Mouse (Mus musculus): ENCODE data around the gene Itpkb. TPM values are rescaled to one million over a fixed set of nuclear protein-coding genes. Genes with fewer than 3 reads are reported as not detected.

The Itpkb gene
- polyA plus RNA-seq, 1 experiment from 2014 or later: 1.4 TPM

DNA sequence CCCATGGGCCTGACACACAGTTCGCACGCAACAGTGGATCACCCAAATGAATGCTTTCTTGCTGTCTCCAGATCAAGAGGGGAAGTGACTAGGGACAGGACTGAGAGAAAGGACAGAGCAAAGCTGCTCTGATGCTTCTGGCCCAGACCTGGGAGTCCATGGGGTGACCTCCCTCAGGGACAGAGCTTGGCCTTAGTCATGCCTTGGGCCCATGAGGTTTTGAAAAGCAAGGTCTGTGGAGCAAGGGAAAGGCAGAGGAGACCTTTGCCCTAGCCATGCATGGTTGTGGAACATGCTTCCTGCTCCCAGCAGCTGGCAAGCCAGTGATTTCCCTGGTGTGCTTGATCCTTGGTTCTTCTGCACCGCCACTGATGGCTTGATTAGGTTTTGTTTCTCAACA, 7.4 kb upstream of the Itpkb start:
- H3K9me3 ChIP-seq (replicated peaks; ENCODE audit: control insufficient read depth, low read length): no peaks in the 10 kb centered on the region
- WGBS (ENCODE audit: insufficient replicate concordance): 80% methylated on average over 3 of the region's 3 CpGs
- ATAC-seq (ENCODE audit: low read depth): no peak

DNA sequence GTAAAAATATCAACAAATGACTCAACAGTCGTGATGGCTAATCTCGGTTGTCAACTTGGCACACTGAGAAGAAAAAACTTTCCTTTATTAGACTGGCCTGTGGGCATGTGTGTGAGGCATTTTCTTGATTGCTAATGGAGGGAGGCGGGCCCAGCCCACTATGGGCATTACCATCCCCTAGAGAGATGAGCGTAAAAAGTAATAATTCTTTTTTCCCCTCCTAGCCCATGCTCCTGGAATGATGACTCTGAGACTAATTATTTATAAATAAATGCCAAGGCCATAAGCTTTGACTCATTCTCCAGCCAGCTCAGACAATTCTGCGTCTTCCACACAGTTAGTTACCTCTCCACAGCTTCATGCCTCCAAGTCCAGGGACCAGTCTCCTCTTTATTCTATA, 6.8 kb upstream of the Itpkb start:
- WGBS (ENCODE audit: insufficient replicate concordance): 70% methylated on average over 5 of the region's 5 CpGs
- H3K9me3 ChIP-seq (replicated peaks; ENCODE audit: control insufficient read depth, low read length): no peaks in the 10 kb centered on the region
- no peak overlapping the region for H3K9ac ChIP-seq (ENCODE audit: low read depth, low read length)
- H3K4me1 ChIP-seq (ENCODE audit: control insufficient read depth, low read depth, low read length): no peaks in the 10 kb centered on the region
- ATAC-seq (ENCODE audit: low read depth): no peak
- H3K27ac ChIP-seq (ENCODE audit: low read length): no peak overlapping the region
- H3K27me3 ChIP-seq (ENCODE audit: control insufficient read depth, insufficient read depth, low read depth, low read length): no peaks in the 10 kb centered on the region
- no peak overlapping the region for H3K4me2 ChIP-seq (ENCODE audit: low read depth, low read length)
- no peak overlapping the region for H3K4me3 ChIP-seq (ENCODE audit: low read depth, low read length)
- H3K36me3 ChIP-seq (ENCODE audit: control insufficient read depth, insufficient read depth): no peaks in the 10 kb centered on the region

More for the DNA sequence above, 7.4 kb upstream of the Itpkb start:
- Histone ChIP-seq H3K4me2 (ENCODE audit: low read depth, low read length) (no peak overlapping the region), H3K4me3 (ENCODE audit: low read depth, low read length) (no peak overlapping the region), H3K27me3 (ENCODE audit: control insufficient read depth, insufficient read depth, low read depth, low read length) (no peaks in the 10 kb centered on the region), H3K27ac (ENCODE audit: low read length) (no peak overlapping the region), H3K36me3 (ENCODE audit: control insufficient read depth, insufficient read depth) (no peaks in the 10 kb centered on the region), H3K9ac (ENCODE audit: low read depth, low read length) (no peak overlapping the region), H3K4me1 (ENCODE audit: control insufficient read depth, low read depth, low read length) (no peaks in the 10 kb centered on the region; the same call in 1 of the 2 replicates)

DNA sequence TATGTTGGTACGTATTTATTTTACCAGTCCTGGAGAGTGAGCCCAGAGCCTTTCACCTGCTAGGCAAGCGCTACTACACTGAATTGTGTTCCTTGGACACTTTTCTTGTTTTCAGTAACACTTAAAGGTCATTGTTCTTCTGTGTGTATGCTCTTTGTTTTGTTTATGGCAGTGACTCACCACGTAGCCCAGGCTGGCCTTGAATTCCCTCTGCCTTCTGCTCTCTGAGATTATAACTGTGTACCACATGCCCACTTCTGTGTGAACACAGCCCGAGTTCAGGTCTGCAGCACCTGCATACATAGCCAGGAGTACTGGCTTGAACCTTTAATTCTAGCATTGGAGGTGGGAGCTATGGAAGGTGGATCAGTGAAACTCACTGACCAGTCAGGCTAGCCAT, 6.0 kb upstream of the Itpkb start:
- peaks cover 2% of the 10 kb centered on the region for H3K4me1 ChIP-seq (ENCODE audit: control insufficient read depth, low read depth, low read length)
- no peak overlapping the region for H3K9ac ChIP-seq (ENCODE audit: low read depth, low read length)
- 67% methylated on average over 4 of the region's 4 CpGs for WGBS (ENCODE audit: insufficient replicate concordance)
- no peaks in the 10 kb centered on the region for H3K36me3 ChIP-seq (ENCODE audit: control insufficient read depth, insufficient read depth)
- H3K4me2 ChIP-seq (ENCODE audit: low read depth, low read length): no peak overlapping the region
- no peaks in the 10 kb centered on the region for H3K9me3 ChIP-seq (replicated peaks; ENCODE audit: control insufficient read depth, low read length)
- peaks cover 1% of the 10 kb centered on the region for H3K27me3 ChIP-seq (ENCODE audit: control insufficient read depth, insufficient read depth, low read depth, low read length)
- H3K4me3 ChIP-seq (ENCODE audit: low read depth, low read length): no peak overlapping the region
- no peak overlapping the region for H3K27ac ChIP-seq (ENCODE audit: low read length)
- no peak for ATAC-seq (ENCODE audit: low read depth)

DNA sequence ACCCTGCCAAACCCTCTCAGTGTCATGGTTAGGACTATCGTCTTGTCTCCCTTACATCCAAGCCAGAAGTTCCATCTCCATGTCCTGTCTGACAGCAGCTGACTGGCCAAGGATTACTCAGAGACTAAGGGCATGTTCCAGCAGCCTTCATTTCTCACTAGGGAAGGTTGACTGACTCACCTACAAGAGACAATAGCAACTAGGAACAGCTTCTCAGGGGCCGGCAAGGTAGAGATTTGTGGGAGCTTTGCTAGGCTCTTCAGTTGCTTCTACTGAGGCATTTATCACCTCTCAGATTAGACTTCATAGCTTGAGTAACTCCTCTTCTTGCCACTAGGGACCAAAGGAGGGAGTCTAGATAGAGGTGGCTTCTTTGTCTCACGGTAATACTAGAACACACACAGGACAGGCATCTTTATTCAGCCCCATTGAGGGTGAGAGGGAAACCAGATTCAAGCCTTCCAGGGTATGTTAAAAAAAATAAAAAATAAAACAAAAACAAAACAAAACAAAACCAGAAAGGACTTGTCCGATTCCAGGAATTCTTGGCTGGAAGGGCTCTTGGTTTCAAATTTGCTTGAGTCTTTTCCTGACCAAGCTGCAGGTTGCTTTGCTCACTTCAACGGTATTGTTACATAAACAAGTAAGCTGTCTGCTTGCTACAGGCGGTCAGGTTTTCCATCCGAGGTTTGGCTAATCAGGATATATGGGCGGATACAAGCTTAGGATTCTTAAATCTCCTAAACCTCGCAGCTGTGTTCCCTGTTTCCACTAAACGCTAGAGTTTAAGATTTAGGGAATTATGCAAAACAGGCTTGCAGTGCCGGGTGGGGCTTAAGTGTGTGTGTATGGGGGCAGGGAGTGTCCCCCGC, 1.3 kb upstream of the Itpkb start:
- H3K36me3 ChIP-seq (ENCODE audit: control insufficient read depth, insufficient read depth): no peaks in the 10 kb centered on the region
- H3K9me3 ChIP-seq (replicated peaks; ENCODE audit: control insufficient read depth, low read length): no peaks in the 10 kb centered on the region
- H3K27ac ChIP-seq (ENCODE audit: low read length): peak overlapping the region; percentile 13
- WGBS (ENCODE audit: insufficient replicate concordance): 20% methylated on average over 12 of the region's 12 CpGs
- peak; percentile 37; the same call in 1 of the 2 replicates for ATAC-seq (ENCODE audit: low read depth)
- peaks cover 27% of the 10 kb centered on the region for H3K4me1 ChIP-seq (ENCODE audit: control insufficient read depth, low read depth, low read length)
- H3K27me3 ChIP-seq (ENCODE audit: control insufficient read depth, insufficient read depth, low read depth, low read length): peaks cover 42% of the 10 kb centered on the region
- peak overlapping the region; percentile 78 for H3K4me2 ChIP-seq (ENCODE audit: low read depth, low read length)
- peak overlapping the region; percentile 24; the same call in 1 of the 2 replicates for H3K9ac ChIP-seq (ENCODE audit: low read depth, low read length)
- H3K4me3 ChIP-seq (ENCODE audit: low read depth, low read length): no peak overlapping the region

- Histone ChIP-seq H3K9me3 (replicated peaks; ENCODE audit: control insufficient read depth, low read length) (no peaks in the 10 kb centered on the region), H3K27ac (ENCODE audit: low read length) (peak overlapping the region; percentile 13), H3K36me3 (ENCODE audit: control insufficient read depth, insufficient read depth) (no peaks in the 10 kb centered on the region), H3K4me2 (ENCODE audit: low read depth, low read length) (peak overlapping the region; percentile 78), H3K4me3 (ENCODE audit: low read depth, low read length) (no peak overlapping the region), H3K9ac (ENCODE audit: low read depth, low read length) (peak overlapping the region; percentile 24; the same call in 1 of the 2 replicates), H3K4me1 (ENCODE audit: control insufficient read depth, low read depth, low read length) (peaks cover 29% of the 10 kb centered on the region), H3K27me3 (ENCODE audit: control insufficient read depth, insufficient read depth, low read depth, low read length) (peaks cover 42% of the 10 kb centered on the region)
- ATAC-seq (ENCODE audit: low read depth): no peak
- WGBS (ENCODE audit: insufficient replicate concordance): 3% methylated on average over 6 of the region's 6 CpGs
Observed at GRCm38 (mm10) chr1:180329706-180330105, 579 bp upstream of the Itpkb start.

DNA sequence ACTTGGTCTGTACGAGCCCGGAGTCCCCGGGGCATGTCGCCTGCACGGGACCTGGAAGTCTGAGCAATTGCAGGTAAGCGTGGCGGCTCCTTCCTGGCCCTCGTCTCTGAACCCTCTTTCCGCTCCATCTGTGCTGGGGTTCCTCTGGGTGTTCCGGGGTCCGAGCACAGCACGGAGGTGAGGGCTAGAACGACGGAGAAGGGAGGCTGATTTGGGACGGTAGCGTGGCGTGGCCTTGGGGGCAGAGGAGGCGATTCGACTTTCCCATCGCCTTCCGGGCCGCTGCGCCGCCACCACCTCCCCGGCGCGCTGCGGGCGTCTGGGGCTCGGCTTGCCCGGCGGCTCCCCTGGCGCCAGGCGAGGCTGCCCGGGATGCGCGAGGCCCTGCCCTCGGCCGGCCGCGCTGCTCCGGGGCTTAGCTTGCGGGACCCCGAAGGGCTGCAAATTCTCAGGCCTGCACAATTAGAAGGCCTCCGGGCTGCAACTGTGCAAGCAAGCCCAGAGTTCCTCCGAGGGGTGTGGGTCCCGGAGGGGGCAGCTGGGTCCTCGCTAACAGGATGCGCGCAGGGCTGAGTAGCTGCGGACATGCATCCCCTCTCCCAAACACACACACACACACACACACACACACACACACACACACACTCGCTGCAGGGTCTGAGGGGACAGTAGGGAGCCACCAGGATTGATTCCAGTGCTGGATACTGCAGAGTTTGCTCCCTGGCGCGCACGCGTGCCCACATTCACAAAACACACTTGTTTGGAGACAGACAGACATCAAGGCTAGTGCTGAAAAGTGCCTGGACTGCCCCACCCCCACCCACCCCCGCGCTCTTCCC, 641 bp downstream of the Itpkb start:
- peak overlapping the region; percentile 73 for H3K27ac ChIP-seq (ENCODE audit: low read length)
- H3K36me3 ChIP-seq (ENCODE audit: control insufficient read depth, insufficient read depth): no peaks in the 10 kb centered on the region
- H3K27me3 ChIP-seq (ENCODE audit: control insufficient read depth, insufficient read depth, low read depth, low read length): peaks cover 42% of the 10 kb centered on the region
- peak overlapping the region; percentile 28 for H3K9ac ChIP-seq (ENCODE audit: low read depth, low read length)
- peak overlapping the region; percentile 78 for H3K4me2 ChIP-seq (ENCODE audit: low read depth, low read length)
- under 1% methylated on average over 58 of the region's 58 CpGs for WGBS (ENCODE audit: insufficient replicate concordance)
- peak overlapping the region; percentile 51 for H3K4me3 ChIP-seq (ENCODE audit: low read depth, low read length)
- H3K9me3 ChIP-seq (replicated peaks; ENCODE audit: control insufficient read depth, low read length): no peaks in the 10 kb centered on the region
- ATAC-seq (ENCODE audit: low read depth): peak; percentile 27; the same call in 1 of the 2 replicates
- peaks cover 29% of the 10 kb centered on the region for H3K4me1 ChIP-seq (ENCODE audit: control insufficient read depth, low read depth, low read length)

- H3K9ac ChIP-seq (ENCODE audit: low read depth, low read length): peak overlapping the region; percentile 45; the same call in 1 of the 2 replicates
- no peaks in the 10 kb centered on the region for H3K9me3 ChIP-seq (replicated peaks; ENCODE audit: control insufficient read depth, low read length)
- H3K4me1 ChIP-seq (ENCODE audit: control insufficient read depth, low read depth, low read length): peaks cover 29% of the 10 kb centered on the region
- ATAC-seq (ENCODE audit: low read depth): no peak
- under 1% methylated on average over 21 of the region's 21 CpGs for WGBS (ENCODE audit: insufficient replicate concordance)
- peak overlapping the region; percentile 78 for H3K4me2 ChIP-seq (ENCODE audit: low read depth, low read length)
- peak overlapping the region; percentile 51 for H3K4me3 ChIP-seq (ENCODE audit: low read depth, low read length)
- no peak overlapping the region for H3K27ac ChIP-seq (ENCODE audit: low read length)
- H3K36me3 ChIP-seq (ENCODE audit: control insufficient read depth, insufficient read depth): no peaks in the 10 kb centered on the region
- H3K27me3 ChIP-seq (ENCODE audit: control insufficient read depth, insufficient read depth, low read depth, low read length): peaks cover 42% of the 10 kb centered on the region
Observed at GRCm38 (mm10) chr1:180331546-180332075, 1.3 kb downstream of the Itpkb start.

- H3K4me1 ChIP-seq (ENCODE audit: control insufficient read depth, low read depth, low read length): peaks cover 29% of the 10 kb centered on the region
- peak overlapping the region; percentile 51 for H3K4me3 ChIP-seq (ENCODE audit: low read depth, low read length)
- no peaks in the 10 kb centered on the region for H3K36me3 ChIP-seq (ENCODE audit: control insufficient read depth, insufficient read depth)
- WGBS (ENCODE audit: insufficient replicate concordance): 16% methylated on average over 72 of the region's 72 CpGs
- H3K27me3 ChIP-seq (ENCODE audit: control insufficient read depth, insufficient read depth, low read depth, low read length): peaks cover 42% of the 10 kb centered on the region
- H3K9ac ChIP-seq (ENCODE audit: low read depth, low read length): peak overlapping the region; percentile 45; the same call in 1 of the 2 replicates
- H3K4me2 ChIP-seq (ENCODE audit: low read depth, low read length): peak overlapping the region; percentile 78
- ATAC-seq (ENCODE audit: low read depth): no peak
- H3K9me3 ChIP-seq (replicated peaks; ENCODE audit: control insufficient read depth, low read length): no peaks in the 10 kb centered on the region
- no peak overlapping the region for H3K27ac ChIP-seq (ENCODE audit: low read length)
Observed at GRCm38 (mm10) chr1:180332076-180332927, 2.0 kb downstream of the Itpkb start.
